18 mouse cellular contexts compared by ENCODE assay signal in the genomic region with DNA sequence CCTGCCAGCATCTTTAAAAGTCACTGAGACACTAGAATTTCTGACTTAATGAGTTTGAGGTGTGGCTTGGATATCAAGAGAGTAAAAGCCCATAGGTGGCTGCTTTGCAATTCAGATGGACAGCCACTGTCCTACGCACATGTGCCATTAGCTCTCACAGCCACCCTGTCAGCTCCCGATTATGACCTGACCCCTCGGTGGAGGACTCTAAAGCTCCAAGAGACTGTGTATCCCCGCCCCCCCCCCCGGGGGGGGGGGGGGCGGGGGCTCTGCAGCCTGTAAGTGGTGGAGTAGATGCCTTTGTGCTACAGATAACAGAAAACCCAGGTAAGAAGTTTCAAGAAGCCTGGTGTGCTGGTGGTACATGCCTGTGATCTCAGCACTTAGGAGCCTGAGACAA.
"Had no signal": no experiment of that assay in that cellular context is flagged by ENCODE, and none has a peak within 500 bp of the region (broad histone marks: within the 10 kb centered on the region; RNA-seq: fewer than 3 reads in every experiment).

No protein-coding gene starts in this region.

- H3K9ac ChIP-seq: lung, embryonic 14.5 days; midbrain, embryonic 13.5 days; midbrain, embryonic 15.5 days; neural tube, embryonic 13.5 days; neural tube, embryonic 15.5 days had no signal

- H3K36me3 ChIP-seq: midbrain, embryonic 15.5 days; neural tube, embryonic 15.5 days had no signal

- ATAC-seq: midbrain, embryonic 13.5 days; midbrain, embryonic 15.5 days had no signal

- DNase-seq: lung, adult 18-20 months; lung, embryonic 14.5 days; lung, postnatal 10 days; lung, postnatal 4 days; retina, postnatal 1 day; right cerebral cortex, adult 18-20 months; right cerebral cortex, postnatal 25 days; right cerebral cortex, postnatal 4 days; spleen, adult 18-20 months; thymus, adult 2 months; thymus, postnatal 25 days; thymus, postnatal 4 days had no signal

- H3K9me3 ChIP-seq: midbrain, embryonic 10.5 days; midbrain, embryonic 13.5 days; midbrain, embryonic 15.5 days; neural tube, embryonic 13.5 days; neural tube, embryonic 15.5 days had no signal

- H3K4me1 ChIP-seq: midbrain, embryonic 10.5 days; midbrain, embryonic 15.5 days had no signal

- H3K27ac ChIP-seq: midbrain, embryonic 10.5 days; midbrain, embryonic 13.5 days; midbrain, embryonic 15.5 days; neural tube, embryonic 13.5 days; neural tube, embryonic 15.5 days had no signal

- H3K4me2 ChIP-seq: lung, embryonic 14.5 days; midbrain, embryonic 13.5 days; midbrain, embryonic 15.5 days; neural tube, embryonic 13.5 days; neural tube, embryonic 15.5 days had no signal

- H3K4me3 ChIP-seq: midbrain, embryonic 10.5 days; midbrain, embryonic 13.5 days; midbrain, embryonic 15.5 days; myocyte; neural tube, embryonic 13.5 days; neural tube, embryonic 15.5 days had no signal

- H3K27me3 ChIP-seq: midbrain, embryonic 15.5 days; neural tube, embryonic 13.5 days; neural tube, embryonic 15.5 days had no signal
